Mouse (Mus musculus) kidney, adult 11 months (tissue): ENCODE measurements around the gene Slc35e3.

ENCODE experiments used
- DNase-seq: peaks from one replicate; pipeline ENCODE4 v3.0.0; 2022

The Slc35e3 gene

GRCm38 (mm10) chr10:117696827-117697560 lies 49.2 kb downstream of the Slc35e3 start:
- DNase-seq: no peak

- no peak for DNase-seq
Measured at GRCm38 (mm10) chr10:117696021-117696826, 49.9 kb downstream of the Slc35e3 start.

- no peak for DNase-seq
Measured at GRCm38 (mm10) chr10:117695605-117696004, 50.6 kb downstream of the Slc35e3 start.

- no peak for DNase-seq
Measured at GRCm38 (mm10) chr10:117695027-117695426, 51.1 kb downstream of the Slc35e3 start.

GRCm38 (mm10) chr10:117694255-117694953 lies 51.8 kb downstream of the Slc35e3 start:
- no peak for DNase-seq

- DNase-seq: no peak
Measured at GRCm38 (mm10) chr10:117692953-117693352, 53.2 kb downstream of the Slc35e3 start.

GRCm38 (mm10) chr10:117692173-117692572 lies 54.0 kb downstream of the Slc35e3 start:
- no peak for DNase-seq

- no peak for DNase-seq
Measured at GRCm38 (mm10) chr10:117691389-117691968, 54.7 kb downstream of the Slc35e3 start.

GRCm38 (mm10) chr10:117690770-117691296 lies 55.3 kb downstream of the Slc35e3 start:
- no peak for DNase-seq

GRCm38 (mm10) chr10:117690101-117690352 lies 56.1 kb downstream of the Slc35e3 start:
- no peak for DNase-seq

GRCm38 (mm10) chr10:117689297-117690100 lies 56.7 kb downstream of the Slc35e3 start:
- DNase-seq: no peak

- DNase-seq: no peak
Measured at GRCm38 (mm10) chr10:117688204-117689151, 57.7 kb downstream of the Slc35e3 start.

- no peak for DNase-seq
Measured at GRCm38 (mm10) chr10:117687577-117687976, 58.6 kb downstream of the Slc35e3 start.

GRCm38 (mm10) chr10:117687018-117687417 lies 59.1 kb downstream of the Slc35e3 start:
- DNase-seq: no peak

GRCm38 (mm10) chr10:117685849-117686591 lies 60.1 kb downstream of the Slc35e3 start:
- no peak for DNase-seq

GRCm38 (mm10) chr10:117685171-117685848 lies 60.9 kb downstream of the Slc35e3 start:
- no peak for DNase-seq

GRCm38 (mm10) chr10:117684298-117685170 lies 61.6 kb downstream of the Slc35e3 start:
- no peak for DNase-seq

- no peak for DNase-seq
Measured at GRCm38 (mm10) chr10:117683734-117684037, 62.5 kb downstream of the Slc35e3 start.
